Mouse (Mus musculus) right cerebral cortex, postnatal 10 days (tissue): ENCODE data around the gene Sowaha.
"Not testable (repeated sequence)": the region's sequence is repeated elsewhere in the genome, so short reads cannot be mapped to it uniquely, and the experiment has no call there.

Source experiments
- DNase-seq, 2 experiments: peaks; one replicate each; pipeline ENCODE4 v3.0.0; 2021; ENCODE audit warnings: low spot score in 2 of 2

The Sowaha gene

DNA sequence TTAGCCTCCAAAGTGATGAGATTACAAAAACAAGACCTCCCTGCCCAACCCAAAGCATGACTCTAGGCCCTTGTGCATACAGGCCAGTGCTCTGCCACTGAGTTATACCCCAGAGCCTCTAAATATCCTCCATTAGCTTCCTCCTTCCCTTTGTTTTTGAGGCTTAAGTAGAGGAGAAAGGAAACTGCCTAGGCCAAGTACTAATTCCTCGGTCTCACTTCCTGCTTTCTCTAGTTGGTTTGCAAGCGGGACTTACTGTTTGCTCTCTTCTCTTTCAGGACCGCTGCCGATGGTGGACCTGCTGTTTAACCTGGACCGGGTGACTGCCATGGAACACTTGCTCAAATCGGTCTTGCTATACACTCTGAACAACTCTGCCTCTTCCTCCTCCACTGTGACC, 43.7 kb downstream of the Sowaha start:
- no peak for DNase-seq

DNA sequence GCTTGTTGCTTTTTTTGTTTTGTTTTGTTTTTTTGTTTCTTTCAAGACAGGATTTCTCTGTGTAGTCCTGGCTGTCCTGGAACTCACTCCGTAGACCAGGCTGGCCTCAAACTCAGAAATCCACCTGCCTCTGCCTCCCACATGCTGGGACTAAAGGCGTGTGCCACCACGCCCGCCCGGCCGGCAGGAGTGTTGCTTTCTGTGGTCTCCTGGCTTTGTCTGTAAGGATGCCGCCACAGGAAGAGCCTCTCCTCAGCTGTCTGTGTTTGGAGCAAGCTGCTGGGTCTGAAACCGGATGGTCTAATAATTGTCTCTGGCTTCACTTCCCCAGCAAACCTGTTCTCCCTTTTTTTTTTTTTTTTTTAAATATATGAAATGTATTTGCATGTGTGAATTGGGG, 44.6 kb downstream of the Sowaha start:
- DNase-seq: no peak

- no peak for DNase-seq
These were observed 47.0 kb downstream of the Sowaha start for GRCm38 (mm10) chr11:53433057-53433456.

- DNase-seq: no peak
These were observed 48.6 kb downstream of the Sowaha start for GRCm38 (mm10) chr11:53431347-53432056.

- peak; percentile 99 to 100 for DNase-seq
These were observed 49.3 kb downstream of the Sowaha start, which contains the start of the genes Uqcrq and Gdf9 for GRCm38 (mm10) chr11:53430670-53431346. Gene Uqcrq (minus strand): TSS chr11:53430831. Gene Gdf9 (plus strand): TSS chr11:53431023.

DNA sequence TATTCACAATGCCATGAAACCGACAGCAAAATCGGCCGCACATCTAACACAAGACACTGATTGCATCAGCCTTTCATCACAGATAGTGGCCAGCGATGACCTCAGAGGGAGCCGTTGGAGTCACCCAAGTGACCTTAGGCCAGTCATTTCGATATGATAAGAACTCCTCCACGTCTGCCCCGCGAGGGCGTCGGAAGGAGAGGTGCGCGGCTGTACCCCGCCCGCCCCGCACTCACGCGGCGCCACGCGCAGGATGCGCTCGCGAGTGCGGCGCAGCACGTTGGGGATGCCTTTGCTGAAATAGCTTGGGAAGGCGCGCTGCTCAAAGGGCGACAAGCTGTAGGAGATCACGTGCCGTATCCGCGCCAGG, 49.8 kb downstream of the Sowaha start:
- DNase-seq: no peak

- DNase-seq: no peak
These were observed 50.9 kb downstream of the Sowaha start for GRCm38 (mm10) chr11:53429182-53429581.

- no peak for DNase-seq
These were observed 51.4 kb downstream of the Sowaha start for GRCm38 (mm10) chr11:53428716-53429057.

DNA sequence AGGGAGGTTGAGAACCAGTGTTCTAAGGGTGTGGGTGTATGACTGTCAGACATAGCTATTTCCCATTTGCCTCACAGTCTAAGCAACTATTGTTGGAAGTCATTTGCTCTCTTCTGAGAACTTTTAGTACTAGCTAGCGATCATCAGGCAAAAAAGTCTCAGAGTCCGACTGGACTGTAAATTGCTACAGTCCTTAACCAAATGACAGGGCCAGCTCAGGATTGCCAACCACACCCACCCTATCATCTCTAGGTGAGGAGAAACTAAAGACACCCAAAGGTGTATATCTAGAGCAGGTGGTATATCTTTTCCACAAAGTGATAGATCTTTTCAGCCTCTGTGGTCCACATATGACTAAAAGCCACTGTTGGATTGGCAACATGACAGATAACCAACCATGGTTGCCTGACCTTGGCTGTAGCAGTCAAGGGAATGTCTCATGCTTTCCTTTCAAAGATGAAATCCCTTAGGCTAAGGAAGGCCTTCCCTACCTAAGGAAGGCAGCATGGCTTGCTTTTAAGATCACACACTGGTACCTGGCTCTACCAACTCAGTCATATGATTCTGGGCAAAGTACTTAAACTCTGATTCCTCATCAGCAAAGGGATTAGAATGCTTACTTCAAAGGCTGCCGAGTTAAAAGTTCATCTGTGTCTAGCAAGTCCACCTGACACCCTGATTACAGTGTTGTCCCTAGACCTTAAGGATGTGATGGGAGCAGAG, 51.9 kb downstream of the Sowaha start:
- no peak for DNase-seq

DNA sequence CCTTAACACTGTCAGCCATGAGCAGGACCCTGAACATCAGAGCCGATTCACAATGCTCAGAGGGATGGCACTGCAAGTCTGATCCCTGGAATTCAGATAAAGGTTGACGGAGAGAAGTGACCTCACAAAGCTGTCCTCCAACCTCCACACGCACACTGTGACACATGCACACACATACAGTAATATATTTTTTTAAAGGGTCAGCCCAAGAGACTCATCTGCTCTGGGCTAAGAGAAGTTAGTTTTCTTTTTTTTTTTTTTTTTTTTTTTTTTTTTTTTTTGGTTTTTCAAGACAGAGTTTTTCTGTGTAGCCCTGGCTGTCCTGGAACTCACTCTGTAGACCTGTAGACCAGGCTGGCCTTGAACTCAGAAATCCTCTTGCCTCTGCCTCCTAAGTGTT, 53.2 kb downstream of the Sowaha start:
- DNase-seq: not testable (repeated sequence)
